Mouse (Mus musculus) brain, adult 2 months (tissue): Measurements from ENCODE around the gene Cacna2d4.
A peak's percentile ranks its signal among the peaks of the same experiment; 100 is the strongest.

Source experiments
- DNase-seq: peaks from one replicate; pipeline ENCODE4 v3.0.0; 2011; ENCODE audit warnings: low read depth, low spot score

Gene Cacna2d4

GRCm38 (mm10) chr6:119386421-119386820 lies 150.1 kb downstream of the Cacna2d4 start:
- no peak for DNase-seq

GRCm38 (mm10) chr6:119386821-119387220 lies 150.5 kb downstream of the Cacna2d4 start:
- no peak for DNase-seq

GRCm38 (mm10) chr6:119387801-119388649 lies 151.7 kb downstream of the Cacna2d4 start:
- peak; percentile 60 for DNase-seq

GRCm38 (mm10) chr6:119388650-119389012 lies 152.3 kb downstream of the Cacna2d4 start:
- DNase-seq = peak; percentile 99

- peak; percentile 24 for DNase-seq
These were observed 152.8 kb downstream of the Cacna2d4 start for GRCm38 (mm10) chr6:119389089-119389488.

- no peak for DNase-seq
These were observed 154.4 kb downstream of the Cacna2d4 start for GRCm38 (mm10) chr6:119390728-119391127.

GRCm38 (mm10) chr6:119392836-119393235 lies 156.5 kb downstream of the Cacna2d4 start:
- no peak for DNase-seq

- DNase-seq = no peak
These were observed 159.3 kb downstream of the Cacna2d4 start for GRCm38 (mm10) chr6:119395421-119396308.

GRCm38 (mm10) chr6:119396309-119396634 lies 159.9 kb downstream of the Cacna2d4 start:
- DNase-seq = peak; percentile 61

- no peak for DNase-seq
These were observed 163.0 kb downstream of the Cacna2d4 start for GRCm38 (mm10) chr6:119399371-119399770.

GRCm38 (mm10) chr6:119400649-119401048 lies 164.3 kb downstream of the Cacna2d4 start:
- DNase-seq = no peak

GRCm38 (mm10) chr6:119401545-119402304 lies 165.4 kb downstream of the Cacna2d4 start:
- DNase-seq = no peak
